Mouse (Mus musculus): ENCODE data around the gene Bex2. TPM values are rescaled to one million over a fixed set of nuclear protein-coding genes. Genes with fewer than 3 reads are reported as not detected.
A peak's percentile ranks its signal among the peaks of the same experiment; 100 is the strongest.
"Not testable (repeated sequence)": the region's sequence is repeated elsewhere in the genome, so short reads cannot be mapped to it uniquely, and the experiment has no call there.

The Bex2 gene
- 275 and 315 TPM in 2 replicates for polyA plus RNA-seq (2016; fragmentation: Nextera tagmentation; extraction: Ambion mirVana)

DNA sequence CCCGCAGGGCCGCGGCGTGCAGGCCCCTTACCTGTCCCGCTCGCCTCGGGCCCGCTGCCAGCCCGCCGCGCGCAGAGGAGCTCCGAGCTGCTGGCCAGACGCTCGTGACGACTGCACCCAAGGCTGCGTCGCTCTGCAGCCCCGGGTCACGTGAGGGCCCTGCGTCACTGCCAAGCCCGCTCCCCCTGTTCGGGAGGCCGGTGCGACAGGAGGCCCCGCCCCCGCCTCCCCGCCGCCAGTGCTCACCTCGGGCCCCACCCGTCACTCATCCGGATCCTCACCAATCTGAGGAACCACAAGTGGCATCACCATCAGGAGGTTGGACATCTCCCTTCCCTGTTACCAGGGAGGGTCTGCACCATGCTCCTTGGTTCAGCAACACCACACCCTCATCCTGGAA lies at the start of gene Bex2:
Bex2 (minus strand) TSS at position 217 of the 400 bp plus-strand sequence.
- DNase-seq (ENCODE audit: low spot score), result peak; percentile 8
- not testable (repeated sequence) for H3K9me3 ChIP-seq; H3K4me1 ChIP-seq (replicated peaks); H3K27me3 ChIP-seq (ENCODE audit: insufficient read depth, poor library complexity, severe bottlenecking)
- peak within 1 kb of the TSS; percentile 59 for H3K4me3 ChIP-seq
- H3K27ac ChIP-seq, result peak within 1 kb of the TSS; percentile 85
- H3K36me3 ChIP-seq, result peaks cover 11% of the 10 kb centered on the region; the same call in 1 of the 2 replicates
- 20% methylated on average over 1 of the region's 32 CpGs for WGBS

DNA sequence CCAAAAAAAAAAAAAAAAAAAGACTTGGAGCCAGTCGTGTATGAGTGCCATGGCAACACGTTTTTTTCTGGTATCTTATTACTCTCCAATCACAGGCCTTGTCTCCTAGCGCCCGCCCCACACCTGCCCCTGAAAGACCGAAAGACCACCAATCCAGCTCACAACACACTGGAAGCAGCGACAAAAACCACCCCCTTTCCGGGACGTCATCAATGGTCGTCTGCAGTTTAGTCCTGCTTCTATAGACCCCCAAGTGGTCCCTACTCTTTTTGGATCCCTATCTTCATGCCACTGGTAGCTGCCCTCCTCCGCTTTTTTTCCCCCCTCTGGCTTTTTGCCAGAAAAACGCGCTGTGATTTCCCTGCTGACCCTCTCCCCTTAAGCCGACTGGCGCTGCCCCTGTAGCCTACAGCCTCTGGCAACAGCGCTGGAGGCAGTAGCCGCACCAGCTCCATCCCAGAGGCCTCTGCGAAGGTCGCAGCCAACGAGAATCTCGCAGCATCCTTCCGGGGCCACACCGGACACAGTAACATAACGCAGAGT lies 47.5 kb upstream of the Bex2 start:
- H3K27ac ChIP-seq, result peak overlapping the region; percentile 82
- H3K36me3 ChIP-seq, result no peaks in the 10 kb centered on the region
- peaks cover 22% of the 10 kb centered on the region for H3K27me3 ChIP-seq (ENCODE audit: insufficient read depth, poor library complexity, severe bottlenecking)
- peak overlapping the region; percentile 51 for H3K4me3 ChIP-seq
- H3K9me3 ChIP-seq, result no peaks in the 10 kb centered on the region
- DNase-seq (ENCODE audit: low spot score), result peak; percentile 82
- WGBS, result 23% methylated on average over 23 of the region's 23 CpGs
- no peaks in the 10 kb centered on the region; the same call in 1 of the 2 replicates for H3K4me1 ChIP-seq (replicated peaks)

DNA sequence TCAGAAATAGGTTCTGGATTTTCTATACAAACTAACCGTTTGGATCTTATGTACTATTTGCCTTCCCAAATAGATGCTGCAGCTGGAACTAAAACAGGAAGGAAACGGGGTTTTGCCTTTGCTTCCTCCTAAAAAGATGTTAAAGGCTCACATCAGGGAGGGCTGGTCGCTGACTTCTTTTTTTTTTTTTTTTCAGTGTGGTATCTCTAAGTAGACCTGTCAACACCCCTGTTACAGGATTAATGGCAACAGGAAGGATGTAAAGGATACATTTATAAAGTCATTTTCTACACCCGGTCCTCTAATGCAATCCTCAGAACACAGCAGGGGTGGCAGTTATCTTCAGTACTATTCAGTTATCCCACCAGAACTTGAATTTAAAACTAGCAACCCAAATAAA lies 47.0 kb upstream of the Bex2 start:
- Histone ChIP-seq H3K4me3 (peak overlapping the region; percentile 51; the same call in 1 of the 2 replicates), H3K27ac (no peak overlapping the region), H3K36me3 (no peaks in the 10 kb centered on the region), H3K27me3 (ENCODE audit: insufficient read depth, poor library complexity, severe bottlenecking) (peaks cover 22% of the 10 kb centered on the region), H3K9me3 (no peaks in the 10 kb centered on the region), H3K4me1 (replicated peaks) (no peaks in the 10 kb centered on the region; the same call in 1 of the 2 replicates)
- no peak for DNase-seq (ENCODE audit: low spot score)
- WGBS, result 49% methylated on average over 4 of the region's 4 CpGs

DNA sequence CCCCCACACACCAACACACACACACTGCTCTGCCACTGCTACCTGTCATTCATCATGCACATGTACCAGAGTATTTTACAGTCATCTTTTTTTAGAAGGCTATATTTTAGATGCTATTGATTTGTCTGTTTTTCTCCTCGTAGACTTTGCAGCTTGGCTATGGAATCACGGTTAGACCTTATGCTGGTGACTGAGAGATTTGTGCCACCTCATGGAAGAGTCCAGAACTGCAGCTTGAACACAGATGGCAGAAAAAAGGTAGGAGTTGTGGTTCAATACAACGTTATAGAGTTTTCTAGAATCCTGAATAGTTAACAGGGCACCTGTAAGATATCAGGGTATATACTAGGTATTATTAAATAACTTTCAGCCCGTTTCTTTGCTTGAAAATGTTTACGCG lies 39.9 kb upstream of the Bex2 start:
- Histone ChIP-seq H3K27ac (no peak overlapping the region), H3K27me3 (ENCODE audit: insufficient read depth, poor library complexity, severe bottlenecking) (peaks cover 9% of the 10 kb centered on the region), H3K4me3 (no peak overlapping the region), H3K9me3 (no peaks in the 10 kb centered on the region), H3K4me1 (replicated peaks) (0 out of 2 replicates have a peak, but pooled peaks cover 2% of the 10 kb centered on the region), H3K36me3 (no peaks in the 10 kb centered on the region)
- DNase-seq (ENCODE audit: low spot score), result peak; percentile 39
- 50% methylated on average over 6 of the region's 6 CpGs for WGBS

DNA sequence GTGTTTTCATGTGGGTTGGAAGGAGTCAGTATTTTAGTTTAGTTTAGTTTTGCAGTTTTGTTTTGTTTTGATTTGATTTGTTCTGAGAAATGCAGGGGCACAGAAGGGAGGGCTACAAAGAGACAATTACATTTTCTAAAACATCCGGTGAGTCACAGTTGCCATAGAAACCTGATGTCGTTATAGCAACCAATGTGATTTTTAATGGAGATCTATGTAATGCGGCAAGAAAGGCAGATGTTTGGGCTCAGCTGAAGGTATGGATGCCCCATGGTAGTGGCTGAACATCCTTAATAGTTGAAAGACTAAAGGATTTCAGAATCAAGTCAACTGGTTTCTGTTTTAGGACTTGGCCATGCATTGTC lies 36.7 kb upstream of the Bex2 start:
- H3K9me3 ChIP-seq, result no peaks in the 10 kb centered on the region
- no peak overlapping the region for H3K27ac ChIP-seq
- DNase-seq (ENCODE audit: low spot score), result no peak
- H3K36me3 ChIP-seq, result no peaks in the 10 kb centered on the region
- H3K4me3 ChIP-seq, result no peak overlapping the region
- no peaks in the 10 kb centered on the region for H3K27me3 ChIP-seq (ENCODE audit: insufficient read depth, poor library complexity, severe bottlenecking)
- WGBS, result 66% methylated on average over 3 of the region's 3 CpGs
- H3K4me1 ChIP-seq (replicated peaks), result 0 out of 2 replicates have a peak, but pooled peaks cover 2% of the 10 kb centered on the region

DNA sequence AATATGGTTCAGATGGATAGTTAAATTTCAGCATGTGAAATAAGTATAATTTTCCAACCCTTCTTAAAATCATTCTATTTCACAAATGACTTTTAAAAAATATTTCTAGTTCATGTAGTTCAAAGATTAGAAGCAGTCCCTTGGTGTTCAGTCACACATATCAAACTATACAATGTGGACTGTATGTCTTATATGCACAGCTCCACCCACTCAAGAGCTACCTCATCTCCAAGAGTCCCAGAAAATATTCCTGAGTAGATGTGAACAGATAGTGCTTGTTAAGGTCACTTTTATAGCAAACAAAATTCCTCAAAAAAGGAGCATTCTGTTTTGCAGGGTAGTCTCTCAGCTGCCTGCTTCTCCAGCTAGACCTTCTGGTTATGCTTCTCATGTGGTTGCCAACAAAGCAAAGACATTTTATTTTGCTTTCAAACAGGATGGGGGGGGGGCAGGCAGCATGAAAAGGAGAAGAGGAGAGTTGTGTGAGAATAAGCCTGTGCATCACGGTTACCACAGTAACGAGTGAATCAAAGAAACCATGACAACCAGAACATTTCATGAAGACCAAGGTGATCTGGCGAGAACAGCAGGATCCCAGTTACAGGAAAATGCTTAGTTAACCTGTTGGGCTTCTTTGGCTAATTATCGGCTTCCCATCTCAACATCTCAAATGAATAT lies 36.1 kb upstream of the Bex2 start:
- 0 out of 2 replicates have a peak, but pooled peaks cover 2% of the 10 kb centered on the region for H3K4me1 ChIP-seq (replicated peaks)
- WGBS, result 61% methylated on average over 4 of the region's 4 CpGs
- no peak overlapping the region for H3K4me3 ChIP-seq
- no peaks in the 10 kb centered on the region for H3K36me3 ChIP-seq
- DNase-seq (ENCODE audit: low spot score), result no peak
- H3K27ac ChIP-seq, result no peak overlapping the region
- H3K9me3 ChIP-seq, result no peaks in the 10 kb centered on the region
- no peaks in the 10 kb centered on the region for H3K27me3 ChIP-seq (ENCODE audit: insufficient read depth, poor library complexity, severe bottlenecking)

DNA sequence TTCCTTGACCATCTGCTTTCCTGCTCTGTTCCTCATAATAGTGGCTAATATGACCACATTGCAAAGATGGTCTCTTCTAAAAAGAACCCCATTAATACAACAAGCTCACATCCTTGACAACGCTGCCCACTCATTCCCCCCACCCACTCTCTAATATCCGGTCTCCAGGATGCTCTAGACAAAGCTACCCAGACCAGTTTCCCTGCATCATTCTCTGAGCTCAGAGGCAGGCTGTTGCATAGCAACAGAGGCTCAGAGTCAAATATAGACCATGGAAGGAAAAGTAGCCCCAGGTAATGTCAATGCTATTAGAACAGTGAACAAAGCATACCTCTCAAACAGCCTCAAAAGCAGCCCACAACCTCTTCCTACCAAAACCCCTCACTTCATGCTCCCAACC lies 26.4 kb upstream of the Bex2 start:
- DNase-seq (ENCODE audit: low spot score), result no peak
- H3K27me3 ChIP-seq (ENCODE audit: insufficient read depth, poor library complexity, severe bottlenecking), result peaks cover 3% of the 10 kb centered on the region; the same call in 1 of the 2 replicates
- H3K27ac ChIP-seq, result no peak overlapping the region
- WGBS, result 63% methylated on average over 2 of the region's 2 CpGs
- H3K36me3 ChIP-seq, result no peaks in the 10 kb centered on the region
- H3K4me1 ChIP-seq (replicated peaks), result no peaks in the 10 kb centered on the region
- H3K4me3 ChIP-seq, result no peak overlapping the region
- no peaks in the 10 kb centered on the region for H3K9me3 ChIP-seq

DNA sequence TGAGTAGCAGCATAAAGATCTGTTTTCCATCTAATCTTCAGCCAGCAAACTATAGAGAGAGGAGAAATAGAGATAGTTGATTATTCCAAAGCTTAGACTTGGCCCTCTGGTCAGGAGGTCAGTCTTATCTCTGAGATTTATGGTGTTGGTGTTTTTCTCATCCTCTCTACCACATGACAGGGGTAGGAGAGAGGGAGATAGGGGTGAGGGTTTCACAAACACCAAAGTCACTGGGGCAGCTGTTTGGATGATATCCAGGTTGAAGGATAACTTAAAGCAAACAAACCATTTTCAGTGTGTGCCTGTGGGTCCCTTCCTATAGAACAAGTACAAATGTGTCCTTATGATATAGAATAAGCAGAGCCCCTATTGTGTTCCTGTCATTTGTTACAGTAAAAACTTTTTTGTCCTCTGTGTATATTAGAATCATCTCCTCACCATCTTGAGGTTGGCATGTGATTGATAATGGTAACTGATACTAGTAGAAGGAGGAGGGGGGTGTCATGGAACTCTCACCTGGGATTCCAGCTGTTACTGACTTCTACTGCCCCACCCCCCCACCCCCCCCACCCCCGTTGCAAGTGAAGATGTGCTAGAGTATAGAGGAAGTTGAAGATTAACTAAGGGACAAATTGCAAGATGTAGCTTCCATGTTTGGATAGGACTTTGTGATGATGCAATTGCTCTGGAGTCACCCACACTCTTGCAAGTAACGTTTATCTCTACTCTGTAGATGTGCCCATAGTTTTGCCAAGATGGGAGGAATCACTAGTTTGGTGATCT lies 24.7 kb upstream of the Bex2 start:
- Histone ChIP-seq H3K27ac (no peak overlapping the region), H3K27me3 (ENCODE audit: insufficient read depth, poor library complexity, severe bottlenecking) (peaks cover 7% of the 10 kb centered on the region; the same call in 1 of the 2 replicates), H3K9me3 (no peaks in the 10 kb centered on the region), H3K36me3 (no peaks in the 10 kb centered on the region), H3K4me3 (no peak overlapping the region), H3K4me1 (replicated peaks) (no peaks in the 10 kb centered on the region)
- no peak for DNase-seq (ENCODE audit: low spot score)
- 50% methylated on average over 2 of the region's 2 CpGs for WGBS

DNA sequence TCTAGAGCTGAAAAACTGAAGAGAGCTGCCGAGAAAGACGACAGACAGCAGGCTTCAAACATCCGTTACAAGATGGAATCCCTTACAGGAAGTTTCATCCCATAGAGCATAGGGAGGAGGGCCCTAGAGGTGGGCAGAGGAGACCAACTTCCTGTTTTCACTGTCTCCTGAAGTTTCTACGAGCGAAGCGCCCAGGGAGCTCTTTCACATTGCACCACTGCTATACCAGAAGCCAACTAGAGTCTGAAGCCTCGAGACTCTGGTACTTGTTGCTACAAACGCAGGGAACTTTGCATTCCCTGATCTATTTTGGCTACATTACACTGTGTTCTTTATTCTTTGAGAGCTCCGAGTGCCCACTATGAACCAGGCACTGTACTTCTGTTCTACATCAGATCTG lies 17.1 kb upstream of the Bex2 start, which contains the start of gene Nxf3:
Nxf3 (minus strand) TSS at position 101 of the 400 bp plus-strand sequence.
- DNase-seq (ENCODE audit: low spot score), result no peak
- 84% methylated on average over 9 of the region's 9 CpGs for WGBS

DNA sequence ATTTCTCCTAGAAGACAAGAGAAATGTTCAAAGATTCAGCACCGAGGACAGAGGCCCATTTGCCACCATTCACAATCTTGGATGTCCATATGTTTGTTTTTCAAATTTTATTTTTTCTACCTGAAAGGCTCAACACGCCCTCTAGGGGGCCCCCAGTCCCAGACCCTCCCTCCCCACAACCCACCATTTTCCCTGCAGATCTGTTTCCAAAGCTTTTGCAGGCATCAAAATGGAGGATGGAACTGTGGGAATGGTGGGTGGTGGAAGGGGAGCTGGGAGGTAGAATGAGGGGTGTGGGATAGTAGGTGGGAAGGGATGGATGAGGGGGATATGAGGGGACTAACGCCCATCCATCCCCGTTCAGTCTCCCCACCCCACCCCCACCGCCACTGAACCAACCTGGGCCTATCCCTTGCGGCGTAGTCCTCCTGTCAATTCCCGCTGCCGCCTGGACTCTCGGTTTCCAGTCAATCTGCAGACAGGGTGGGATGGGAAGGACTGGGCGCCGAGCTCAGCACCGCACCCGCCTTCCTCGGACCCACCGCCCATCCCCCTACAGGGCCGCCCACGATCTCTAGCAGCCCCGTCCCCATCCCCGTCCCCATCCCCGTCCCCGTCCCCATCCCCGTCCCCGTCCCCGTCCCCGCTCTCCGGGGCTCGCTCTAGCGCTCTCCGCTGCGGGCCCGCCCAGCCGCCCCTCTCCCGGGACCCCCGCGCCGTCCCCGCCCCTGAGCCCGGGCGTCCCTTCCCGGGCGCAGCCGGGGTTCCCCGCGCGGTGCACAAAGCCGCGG lies 640 bp downstream of the Bex2 start:
- not testable (repeated sequence) for H3K9me3 ChIP-seq; H3K27me3 ChIP-seq (ENCODE audit: insufficient read depth, poor library complexity, severe bottlenecking); H3K4me1 ChIP-seq (replicated peaks)
- WGBS, result 24% methylated on average over 12 of the region's 48 CpGs
- Histone ChIP-seq H3K27ac (peak overlapping the region; percentile 85), H3K36me3 (peaks cover 11% of the 10 kb centered on the region; the same call in 1 of the 2 replicates), H3K4me3 (peak overlapping the region; percentile 59)
- DNase-seq (ENCODE audit: low spot score), result peak; percentile 36

More for the DNA sequence above, 17.1 kb upstream of the Bex2 start, which contains the start of gene Nxf3:
- Histone ChIP-seq H3K4me3 (no peak within 1 kb of the TSS), H3K36me3 (no peaks in the 10 kb centered on the region), H3K27ac (no peak within 1 kb of the TSS), H3K4me1 (replicated peaks) (no peaks in the 10 kb centered on the region), H3K9me3 (no peaks in the 10 kb centered on the region), H3K27me3 (ENCODE audit: insufficient read depth, poor library complexity, severe bottlenecking) (peaks cover 4% of the 10 kb centered on the region)

DNA sequence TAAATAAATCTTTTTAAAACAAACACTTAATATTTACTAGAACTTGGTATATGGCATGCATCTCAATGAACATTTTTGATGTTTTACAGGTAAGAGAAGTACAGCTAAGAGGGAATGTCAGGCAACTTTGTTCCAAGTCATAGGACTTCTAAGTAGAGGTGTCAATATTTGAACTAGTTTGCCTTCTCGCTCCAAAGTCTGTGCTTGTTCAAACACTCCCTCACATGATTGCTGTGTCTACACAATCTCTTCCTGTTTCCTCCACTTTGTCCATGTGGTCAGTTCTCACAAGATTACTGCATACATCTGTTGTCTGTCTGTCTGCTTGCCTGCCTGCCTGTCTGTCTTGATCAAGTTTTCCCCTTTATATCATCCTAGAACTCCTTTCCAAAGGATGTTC lies 7.3 kb downstream of the Bex2 start:
- 87% methylated on average over 1 of the region's 1 CpGs for WGBS
- peaks cover 6% of the 10 kb centered on the region; the same call in 1 of the 2 replicates for H3K27me3 ChIP-seq (ENCODE audit: insufficient read depth, poor library complexity, severe bottlenecking)
- H3K27ac ChIP-seq, result no peak overlapping the region
- H3K9me3 ChIP-seq, result no peaks in the 10 kb centered on the region
- no peak overlapping the region for H3K4me3 ChIP-seq
- H3K36me3 ChIP-seq, result peaks cover under 1% of the 10 kb centered on the region; the same call in 1 of the 2 replicates
- H3K4me1 ChIP-seq (replicated peaks), result no peaks in the 10 kb centered on the region
- no peak for DNase-seq (ENCODE audit: low spot score)

DNA sequence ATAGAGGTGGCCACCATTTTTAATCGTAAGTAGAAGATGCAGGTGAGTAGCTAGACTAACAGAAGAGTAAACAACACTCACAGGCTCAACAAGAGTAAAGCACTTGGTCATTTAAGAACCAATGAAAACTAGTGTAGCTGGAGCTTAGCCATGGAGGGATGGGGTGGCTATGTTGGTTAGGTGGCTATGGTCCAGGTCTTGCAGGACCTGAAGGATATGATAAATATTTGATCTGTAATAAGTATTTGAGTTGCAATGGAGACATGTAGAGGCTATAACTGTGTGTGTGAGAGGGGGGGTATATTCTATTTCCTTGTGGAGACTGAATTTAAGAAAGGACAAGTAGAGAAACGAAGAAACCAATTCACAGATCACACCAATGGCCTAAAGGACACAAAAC lies 16.8 kb downstream of the Bex2 start:
- H3K27me3 ChIP-seq (ENCODE audit: insufficient read depth, poor library complexity, severe bottlenecking), result 0 out of 2 replicates have a peak, but pooled peaks cover 4% of the 10 kb centered on the region
- H3K27ac ChIP-seq, result no peak overlapping the region
- DNase-seq (ENCODE audit: low spot score), result no peak
- no peak overlapping the region for H3K4me3 ChIP-seq
- H3K9me3 ChIP-seq, result no peaks in the 10 kb centered on the region
- 81% methylated on average over 2 of the region's 2 CpGs for WGBS
- H3K36me3 ChIP-seq, result no peaks in the 10 kb centered on the region
- no peaks in the 10 kb centered on the region for H3K4me1 ChIP-seq (replicated peaks)

Data from hindbrain, embryonic 10.5 days (tissue).